Mouse (Mus musculus) spleen, adult 2 months (tissue): ENCODE measurements around the gene Hist1h3b.

ENCODE experiments used
- CTCF ChIP-seq: fragments of 200-500 bp; IDR thresholded peaks from 2 replicates; pipeline ENCODE4 v1.5.1; 2011; ENCODE audit warnings: mild to moderate bottlenecking, inconsistent platforms; ENCODE audit not compliant: insufficient read depth, insufficient read length, insufficient replicate concordance; ENCODE audit errors: extremely low read depth
- POLR2A ChIP-seq: fragments of 200-500 bp; IDR thresholded peaks from 2 replicates; pipeline ENCODE4 v1.6.1; 2011; ENCODE audit warnings: low read depth, low read length, inconsistent platforms

DNA sequence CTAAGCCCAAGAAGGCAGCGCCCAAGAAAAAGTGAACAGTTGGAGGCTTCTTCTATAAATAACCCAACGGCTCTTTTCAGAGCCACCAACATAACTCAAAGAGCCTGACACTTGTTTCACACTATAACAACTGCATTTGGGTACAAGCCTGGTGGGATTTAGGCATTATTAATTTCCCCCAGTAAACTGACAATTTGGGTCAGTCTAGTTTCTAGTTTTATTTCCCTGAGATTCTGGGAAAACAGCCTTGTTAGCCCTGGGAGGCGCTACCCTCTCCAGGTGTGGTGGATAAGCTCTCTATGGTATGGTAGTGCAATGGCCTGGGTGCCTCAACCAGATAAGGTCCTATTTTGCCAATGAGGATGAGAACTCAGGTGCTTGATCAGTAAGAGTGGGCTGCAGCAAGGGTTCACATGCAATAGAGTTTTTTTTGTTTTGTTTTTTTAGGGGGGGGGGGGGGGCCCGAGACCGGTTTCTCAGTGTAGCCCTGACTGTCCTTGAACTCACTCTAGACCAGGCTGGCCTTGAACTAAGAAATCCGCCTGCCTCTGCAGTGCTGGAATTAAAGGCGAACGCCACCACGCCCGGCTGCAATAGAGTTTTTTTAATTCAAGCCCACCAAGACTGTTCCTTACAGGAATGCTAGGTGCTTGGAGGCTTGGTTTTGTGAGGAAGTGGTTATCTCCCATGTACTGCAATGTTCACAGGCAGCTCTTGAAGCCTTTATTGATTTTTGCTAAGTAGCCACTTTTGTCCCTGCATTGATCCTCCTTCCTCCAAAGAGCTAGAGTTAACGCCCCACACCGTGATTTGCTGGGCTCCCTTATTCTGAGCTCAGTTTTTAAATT is 12.5 kb downstream of the Hist1h3b start:
- TF ChIP-seq CTCF (no peak), POLR2A (no peak)
